Mouse (Mus musculus): ENCODE data around the gene Dennd5a.

DNA sequence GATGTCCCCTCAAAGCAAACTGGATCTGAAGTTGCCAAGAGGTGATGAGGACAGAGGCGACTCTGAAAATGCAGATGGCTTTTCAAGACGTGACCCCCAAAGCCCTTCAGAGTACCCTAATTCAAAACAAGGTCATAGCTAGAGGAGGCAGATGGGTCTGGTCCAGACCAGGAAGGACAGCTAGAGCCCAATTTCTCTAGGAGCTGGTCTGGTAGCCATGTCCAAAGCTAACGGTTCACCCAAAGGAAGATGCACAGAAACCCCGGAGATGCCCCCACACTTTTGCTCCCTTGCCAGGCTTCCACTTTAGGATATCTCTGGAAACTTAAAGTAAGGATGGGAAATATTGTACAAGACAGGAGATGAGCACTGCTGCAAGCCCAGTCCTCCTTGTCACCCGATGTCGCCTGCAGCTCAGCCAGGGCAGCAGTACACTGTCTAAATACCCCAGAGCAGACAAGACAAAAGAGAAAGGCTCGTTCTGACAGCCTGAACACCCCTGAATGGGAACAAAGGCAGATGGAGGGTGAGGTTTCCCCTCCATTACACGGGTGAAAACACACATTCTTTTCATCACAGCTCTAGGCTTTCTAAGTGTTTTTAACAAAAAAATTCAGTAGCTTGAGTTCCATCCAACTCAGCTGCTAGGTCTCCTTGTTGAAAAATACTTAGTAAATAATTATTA, 110.4 kb downstream of the Dennd5a start:
- TF ChIP-seq POLR2A (IDR thresholded peaks at IDR 0.05; ENCODE audit: control insufficient read depth in 1 of 2, insufficient read depth in 1 of 2, low read depth in 1 of 2, low read length in 2 of 2, poor library complexity in 1 of 2) = no peak
- TF ChIP-seq ZC3H11A (IDR thresholded peaks at IDR 0.05; ENCODE audit: low read depth, low read length) = no peak
- no peak for TF ChIP-seq POLR2AphosphoS5 (IDR thresholded peaks at IDR 0.05; ENCODE audit: borderline replicate concordance, low read depth, low read length)
- no peak for TF ChIP-seq CHD2 (IDR thresholded peaks at IDR 0.05; ENCODE audit: low read length)
- TF ChIP-seq EP300 (IDR thresholded peaks at IDR 0.05; ENCODE audit: low read depth in 1 of 2, low read length in 2 of 2) = no peak
- no peak for TF ChIP-seq CTCF (IDR thresholded peaks at IDR 0.05 in 2 of 3, conservative IDR thresholded peaks at IDR 0.05 in 1 of 3; ENCODE audit: control insufficient read depth in 1 of 3, insufficient read depth in 1 of 3, low read depth in 2 of 3, low read length in 3 of 3, poor library complexity in 1 of 3, severe bottlenecking in 1 of 3)
- TF ChIP-seq E2F4 (IDR thresholded peaks at IDR 0.05; ENCODE audit: borderline replicate concordance, low read depth, low read length) = no peak
- TF ChIP-seq MAZ (IDR thresholded peaks at IDR 0.05; ENCODE audit: low read depth, low read length) = no peak
- no peak for TF ChIP-seq BHLHE40 (IDR thresholded peaks at IDR 0.05; ENCODE audit: borderline replicate concordance, low read depth, low read length)
- no peak for TF ChIP-seq RCOR1 (IDR thresholded peaks at IDR 0.05; ENCODE audit: low read depth, low read length)
- TF ChIP-seq MXI1 (IDR thresholded peaks at IDR 0.05; ENCODE audit: low read depth, low read length) = no peak
- TF ChIP-seq SMC3 (IDR thresholded peaks at IDR 0.05; ENCODE audit: low read depth, low read length) = no peak
